Mouse (Mus musculus): ENCODE measurements around the gene Kcnab1. TPM values are rescaled to one million over a fixed set of nuclear protein-coding genes. Genes with fewer than 3 reads are reported as not detected.

Gene Kcnab1
- polyA plus RNA-seq, 1 experiment from 2014 or later = 2.8 TPM

DNA sequence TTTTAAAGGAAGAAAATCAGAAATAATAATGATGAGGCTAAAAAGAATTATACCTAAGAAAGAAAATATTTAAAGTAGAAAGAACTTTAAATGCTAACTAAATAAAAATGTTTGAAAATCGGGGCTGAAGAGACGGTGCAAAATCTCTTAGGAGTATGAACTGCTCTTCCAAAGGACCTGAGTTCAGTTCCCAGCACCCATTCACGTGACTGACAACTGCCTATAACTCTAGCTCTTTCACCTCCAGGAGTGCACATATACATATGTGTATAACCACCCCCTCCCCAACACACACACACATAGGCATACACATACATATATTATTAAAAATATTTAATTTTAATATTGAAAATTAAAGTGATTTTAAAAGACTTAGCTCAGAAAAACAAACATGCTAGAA lies 288.4 kb downstream of the Kcnab1 start:
- ATAC-seq (ENCODE audit: extremely low read depth, insufficient number of reproducible peaks, low FRiP score, low TSS enrichment) = no peak
- 79% methylated on average over 3 of the region's 3 CpGs for WGBS

DNA sequence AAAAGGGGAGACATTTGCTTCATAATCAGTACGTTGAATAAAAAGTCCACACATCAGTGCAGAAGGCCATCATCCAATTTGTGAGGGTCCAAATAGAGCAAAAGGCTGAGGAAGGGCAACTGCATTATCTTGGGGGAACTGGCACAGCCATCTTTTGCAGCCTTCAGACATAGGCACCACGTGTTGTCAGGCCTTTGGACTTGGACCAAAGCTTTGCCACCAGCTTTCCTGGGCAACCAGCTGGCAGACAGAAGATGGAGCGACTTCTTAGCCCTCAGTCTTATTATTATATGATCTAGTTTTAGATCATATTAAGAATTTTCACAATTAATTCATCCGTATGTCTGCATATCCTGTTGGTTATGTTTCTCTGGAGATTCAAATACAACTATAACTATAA lies 296.6 kb downstream of the Kcnab1 start:
- no peak for ATAC-seq (ENCODE audit: extremely low read depth, insufficient number of reproducible peaks, low FRiP score, low TSS enrichment)
- no peaks in the 10 kb centered on the region for H3K9me3 ChIP-seq

More for the DNA sequence above, 288.4 kb downstream of the Kcnab1 start:
- Histone ChIP-seq H3K4me3 (no peak overlapping the region), H3K27me3 (replicated peaks) (no peaks in the 10 kb centered on the region), H3K36me3 (no peaks in the 10 kb centered on the region), H3K4me2 (no peak overlapping the region), H3K4me1 (no peaks in the 10 kb centered on the region), H3K9me3 (no peaks in the 10 kb centered on the region), H3K9ac (no peak overlapping the region), H3K27ac (replicated peaks) (no peak overlapping the region)

DNA sequence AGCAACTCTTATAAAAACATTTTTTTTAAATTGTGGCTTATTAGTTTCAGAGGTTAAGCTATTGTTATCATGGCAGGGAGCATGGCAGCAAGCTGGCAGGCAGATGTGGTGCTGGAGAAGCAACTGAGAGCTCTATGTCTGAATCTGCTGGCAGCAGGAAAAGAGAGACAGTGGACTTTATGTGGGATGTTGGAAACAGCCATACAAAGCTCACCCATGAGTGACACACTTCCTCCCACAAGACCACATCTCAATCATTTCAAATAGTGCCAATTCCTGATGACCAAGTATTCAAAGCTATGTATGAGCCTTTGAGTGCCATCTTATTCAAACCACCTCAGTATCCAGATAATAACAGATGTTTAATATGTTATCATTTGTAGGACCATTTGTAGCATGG lies 298.7 kb downstream of the Kcnab1 start:
- H3K4me1 ChIP-seq = 0 out of 2 replicates have a peak, but pooled peaks cover 4% of the 10 kb centered on the region
- no peaks in the 10 kb centered on the region for H3K36me3 ChIP-seq
- ATAC-seq (ENCODE audit: extremely low read depth, insufficient number of reproducible peaks, low FRiP score, low TSS enrichment) = no peak
- H3K27me3 ChIP-seq (replicated peaks) = no peaks in the 10 kb centered on the region
- H3K9me3 ChIP-seq = no peaks in the 10 kb centered on the region
- H3K4me2 ChIP-seq = no peak overlapping the region
- H3K4me3 ChIP-seq = no peak overlapping the region
- H3K27ac ChIP-seq (replicated peaks) = no peak overlapping the region
- no peak overlapping the region for H3K9ac ChIP-seq

More for the DNA sequence above, 296.6 kb downstream of the Kcnab1 start:
- WGBS = 61% methylated on average over 4 of the region's 4 CpGs
- H3K27ac ChIP-seq (replicated peaks) = no peak overlapping the region
- H3K9ac ChIP-seq = no peak overlapping the region
- no peak overlapping the region for H3K4me3 ChIP-seq
- H3K4me2 ChIP-seq = no peak overlapping the region
- no peaks in the 10 kb centered on the region for H3K36me3 ChIP-seq
- H3K27me3 ChIP-seq (replicated peaks) = no peaks in the 10 kb centered on the region
- H3K4me1 ChIP-seq = 0 out of 2 replicates have a peak, but pooled peaks cover 4% of the 10 kb centered on the region

DNA sequence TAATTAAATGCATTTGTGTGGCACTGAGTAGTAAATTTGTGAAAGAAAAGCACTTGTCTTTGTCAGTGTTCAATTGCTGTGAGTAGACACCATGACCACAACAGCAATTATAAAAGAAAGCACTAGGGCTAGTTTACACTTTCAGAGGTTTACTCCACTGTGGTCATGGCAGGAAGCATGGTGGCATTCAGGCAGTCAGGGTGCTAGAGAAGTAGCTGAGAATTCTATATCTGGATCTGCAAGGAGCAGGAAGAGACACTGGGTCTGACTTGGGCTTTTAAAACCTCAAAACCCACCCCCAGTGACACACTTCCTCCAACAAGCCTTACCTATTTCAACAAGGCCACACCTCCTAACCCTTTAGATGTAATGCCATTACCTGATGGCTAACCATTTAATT lies 307.4 kb downstream of the Kcnab1 start:
- Histone ChIP-seq H3K27me3 (replicated peaks) (no peaks in the 10 kb centered on the region), H3K4me2 (no peak overlapping the region), H3K4me1 (no peaks in the 10 kb centered on the region), H3K4me3 (no peak overlapping the region), H3K9ac (no peak overlapping the region), H3K9me3 (no peaks in the 10 kb centered on the region), H3K27ac (replicated peaks) (no peak overlapping the region), H3K36me3 (no peaks in the 10 kb centered on the region)
- ATAC-seq (ENCODE audit: extremely low read depth, insufficient number of reproducible peaks, low FRiP score, low TSS enrichment) = no peak

DNA sequence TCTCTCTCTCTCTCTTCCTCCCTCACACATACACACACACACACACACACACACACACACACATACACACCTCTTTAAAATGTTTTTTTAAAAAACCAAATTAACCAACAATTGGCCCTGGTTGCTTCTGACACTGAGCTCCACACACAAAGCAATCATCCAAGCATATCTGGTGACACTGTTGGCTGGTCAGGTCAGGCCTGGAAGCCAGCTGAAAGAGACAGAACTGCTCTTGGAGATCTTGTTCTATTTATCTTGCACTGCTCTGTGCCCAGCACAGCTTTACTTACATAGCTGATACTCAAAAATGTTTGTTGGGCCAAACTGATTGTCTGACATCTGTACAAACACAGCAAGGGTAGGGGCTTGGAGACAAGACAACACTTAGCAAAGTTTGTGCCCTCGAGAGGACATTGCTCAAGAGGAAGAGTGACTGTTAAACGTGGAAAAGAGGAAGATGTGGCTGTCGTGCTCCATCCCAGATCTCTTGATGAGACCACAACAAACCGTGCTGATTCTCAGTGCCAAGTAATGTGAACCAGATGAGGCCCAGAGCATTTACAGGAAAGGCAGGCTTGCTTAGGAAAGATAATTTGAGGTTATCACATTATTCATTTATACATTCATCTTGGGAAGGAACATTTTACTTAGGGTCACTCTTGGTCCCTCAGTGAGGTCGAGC lies 308.9 kb downstream of the Kcnab1 start:
- Histone ChIP-seq H3K4me3 (no peak overlapping the region), H3K9me3 (no peaks in the 10 kb centered on the region), H3K9ac (no peak overlapping the region), H3K27me3 (replicated peaks) (no peaks in the 10 kb centered on the region), H3K4me1 (no peaks in the 10 kb centered on the region), H3K4me2 (no peak overlapping the region), H3K27ac (replicated peaks) (no peak overlapping the region), H3K36me3 (no peaks in the 10 kb centered on the region)
- ATAC-seq (ENCODE audit: extremely low read depth, insufficient number of reproducible peaks, low FRiP score, low TSS enrichment) = no peak
- 46% methylated on average over 5 of the region's 5 CpGs for WGBS

DNA sequence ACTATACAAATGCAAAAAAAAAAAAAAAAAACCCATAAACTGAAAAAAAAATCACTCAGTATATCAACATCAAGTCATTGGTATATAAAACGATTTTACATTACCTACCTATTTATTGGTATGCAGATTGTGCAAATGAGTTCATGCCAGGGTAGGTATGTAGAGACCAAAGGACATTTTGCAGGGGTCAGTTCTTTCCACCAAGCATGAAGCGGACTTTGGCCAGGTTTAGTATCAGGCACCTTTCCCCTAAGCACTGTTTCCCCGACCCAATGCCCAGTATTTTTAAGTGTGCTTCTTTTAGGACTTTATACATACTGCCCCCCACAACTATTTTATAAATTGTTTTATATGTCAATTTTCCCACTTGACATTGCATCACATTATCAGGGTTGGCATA lies 310.5 kb downstream of the Kcnab1 start:
- WGBS = 81% methylated on average over 3 of the region's 3 CpGs
- ATAC-seq (ENCODE audit: extremely low read depth, insufficient number of reproducible peaks, low FRiP score, low TSS enrichment) = no peak
- H3K36me3 ChIP-seq = no peaks in the 10 kb centered on the region
- no peaks in the 10 kb centered on the region for H3K4me1 ChIP-seq
- no peak overlapping the region for H3K4me3 ChIP-seq
- H3K9ac ChIP-seq = no peak overlapping the region
- no peaks in the 10 kb centered on the region for H3K27me3 ChIP-seq (replicated peaks)
- no peak overlapping the region for H3K4me2 ChIP-seq
- no peaks in the 10 kb centered on the region for H3K9me3 ChIP-seq
- H3K27ac ChIP-seq (replicated peaks) = no peak overlapping the region
